Mouse (Mus musculus) forebrain, embryonic 14.5 days (tissue): ENCODE results near the gene Perp. TPM values are rescaled to one million over a fixed set of nuclear protein-coding genes. Genes with fewer than 3 reads are reported as not detected.

Source experiments
- ATAC-seq: fragments of 200-750 bp; cut with Nextera tagmentation; 2 replicates; pipeline ENCODE4 v1.8.0; 2017; ENCODE audit warnings: mild to moderate bottlenecking, moderate library complexity
- DNase-seq: peaks from one replicate; pipeline ENCODE4 v3.0.0-alpha.2; 2015; ENCODE audit warnings: low spot score
- H3K27ac ChIP-seq: fragments of 300-500 bp; sonication (generic); 2 replicates; pipeline ENCODE4 v1.5.1; 2014; ENCODE audit warnings: low read depth, mild to moderate bottlenecking, control low read depth, low read length, moderate library complexity
- H3K27me3 ChIP-seq: fragments of 300-500 bp; sonication (generic); replicated peaks from 2 replicates; pipeline ENCODE4 v1.6.1; 2014; ENCODE audit warnings: low read length, control low read depth, mixed read lengths; ENCODE audit not compliant: control insufficient read depth, insufficient read depth
- H3K36me3 ChIP-seq: fragments of 300-500 bp; sonication (generic); 2 replicates; pipeline ENCODE4 v1.6.1; 2014; ENCODE audit warnings: low read length, control low read depth; ENCODE audit not compliant: control insufficient read depth, insufficient read depth
- H3K4me1 ChIP-seq: fragments of 300-500 bp; sonication (generic); 2 replicates; pipeline ENCODE4 v1.6.1; 2014; ENCODE audit warnings: antibody characterized with exemption, low read length, control low read depth; ENCODE audit not compliant: control insufficient read depth, insufficient read depth
- H3K4me2 ChIP-seq: fragments of 300-500 bp; sonication (generic); 2 replicates; pipeline ENCODE4 v1.6.1; 2014; ENCODE audit warnings: mild to moderate bottlenecking, control low read depth, low read length
- H3K4me3 ChIP-seq: fragments of 300-500 bp; sonication (generic); 2 replicates; pipeline ENCODE4 v1.5.1; 2014; ENCODE audit warnings: low read depth, low read length, control low read depth
- H3K9ac ChIP-seq: fragments of 300-500 bp; sonication (generic); 2 replicates; pipeline ENCODE4 v1.6.1; 2014; ENCODE audit warnings: mild to moderate bottlenecking, low read length, control low read depth, moderate library complexity
- H3K9me3 ChIP-seq: fragments of 300-500 bp; sonication (generic); replicated peaks from 2 replicates; pipeline ENCODE4 v1.6.1; 2016; ENCODE audit warnings: low read length, control low read depth, mixed read lengths; ENCODE audit not compliant: control insufficient read depth
- WGBS: fragments of 180-500 bp; shearing (Covaris S2); extraction: QIAGEN DNeasy Blood & Tissue Kit; methylation state at CpG from one replicate; pipeline ENCODE4 v1.1.7; 2014; 5-methylcytosine and 5-hydroxymethylcytosine counted together
- polyA plus RNA-seq: library from polyadenylated mRNA; unstranded; fragments of >200 nt; fragmentation: Nextera tagmentation; extraction: Ambion mirVana; gene quantifications from 2 replicates; pipeline ENCODE4 v1.2.1, GENCODE M21; 2014

Perp gene
- polyA plus RNA-seq, 1 experiment from 2014 or later: 4.0 TPM

- DNase-seq: peak; percentile 48
- Histone ChIP-seq H3K4me1 (no peaks in the 10 kb centered on the region), H3K36me3 (no peaks in the 10 kb centered on the region), H3K27me3 (no peaks in the 10 kb centered on the region), H3K9ac (no peak overlapping the region), H3K4me2 (no peak overlapping the region), H3K27ac (no peak overlapping the region), H3K4me3 (no peak overlapping the region), H3K9me3 (no peaks in the 10 kb centered on the region)
- 48% methylated on average over 6 of the region's 6 CpGs for WGBS
- ATAC-seq: 0 out of 2 replicates have a peak, but pooled peaks have one; percentile 26
Measured at GRCm38 (mm10) chr10:18835684-18836479, 8.9 kb upstream of the Perp start.

- H3K4me3 ChIP-seq: no peak overlapping the region
- H3K9ac ChIP-seq: no peak overlapping the region
- ATAC-seq (no peak), DNase-seq (no peak)
- H3K27me3 ChIP-seq: peaks cover 7% of the 10 kb centered on the region
- H3K4me2 ChIP-seq: no peak overlapping the region
- H3K4me1 ChIP-seq: no peaks in the 10 kb centered on the region
- H3K9me3 ChIP-seq: no peaks in the 10 kb centered on the region
- 82% methylated on average over 4 of the region's 4 CpGs for WGBS
- no peaks in the 10 kb centered on the region for H3K36me3 ChIP-seq
- H3K27ac ChIP-seq: no peak overlapping the region
Measured at GRCm38 (mm10) chr10:18839530-18839929, 5.3 kb upstream of the Perp start.

- WGBS: 72% methylated on average over 4 of the region's 4 CpGs
- H3K27ac ChIP-seq: no peak overlapping the region
- H3K36me3 ChIP-seq: no peaks in the 10 kb centered on the region
- peaks cover 19% of the 10 kb centered on the region for H3K27me3 ChIP-seq
- H3K4me2 ChIP-seq: no peak overlapping the region
- no peak overlapping the region for H3K9ac ChIP-seq
- no peak overlapping the region for H3K4me3 ChIP-seq
- no peaks in the 10 kb centered on the region for H3K4me1 ChIP-seq
- no peak for ATAC-seq
- peak; percentile 41 for DNase-seq
- no peaks in the 10 kb centered on the region for H3K9me3 ChIP-seq
Measured at GRCm38 (mm10) chr10:18840736-18841135, 4.1 kb upstream of the Perp start.

- Histone ChIP-seq H3K27me3 (peaks cover 27% of the 10 kb centered on the region), H3K4me2 (peak overlapping the region; percentile 93), H3K4me3 (peak overlapping the region; percentile 51), H3K4me1 (no peaks in the 10 kb centered on the region), H3K27ac (no peak overlapping the region), H3K36me3 (no peaks in the 10 kb centered on the region), H3K9me3 (no peaks in the 10 kb centered on the region), H3K9ac (peak overlapping the region; percentile 67)
- 7% methylated on average over 18 of the region's 18 CpGs for WGBS
- DNase-seq (no peak), ATAC-seq (no peak)
Measured at GRCm38 (mm10) chr10:18845287-18845662, 455 bp downstream of the Perp start.

GRCm38 (mm10) chr10:18845711-18846110 lies 891 bp downstream of the Perp start:
- WGBS: 66% methylated on average over 4 of the region's 4 CpGs
- H3K4me2 ChIP-seq: no peak overlapping the region
- H3K36me3 ChIP-seq: no peaks in the 10 kb centered on the region
- peaks cover 27% of the 10 kb centered on the region for H3K27me3 ChIP-seq
- DNase-seq: no peak
- H3K9ac ChIP-seq: no peak overlapping the region
- H3K9me3 ChIP-seq: no peaks in the 10 kb centered on the region
- no peaks in the 10 kb centered on the region for H3K4me1 ChIP-seq
- no peak for ATAC-seq
- H3K27ac ChIP-seq: no peak overlapping the region
- no peak overlapping the region for H3K4me3 ChIP-seq

GRCm38 (mm10) chr10:18846474-18847264 lies 1.8 kb downstream of the Perp start:
- H3K4me2 ChIP-seq: no peak overlapping the region
- no peaks in the 10 kb centered on the region for H3K36me3 ChIP-seq
- no peak overlapping the region for H3K4me3 ChIP-seq
- DNase-seq (no peak), ATAC-seq (no peak)
- no peak overlapping the region for H3K9ac ChIP-seq
- H3K27ac ChIP-seq: no peak overlapping the region
- H3K27me3 ChIP-seq: peaks cover 27% of the 10 kb centered on the region
- 80% methylated on average over 8 of the region's 8 CpGs for WGBS
- H3K9me3 ChIP-seq: no peaks in the 10 kb centered on the region
- H3K4me1 ChIP-seq: no peaks in the 10 kb centered on the region

GRCm38 (mm10) chr10:18850177-18850576 lies 5.4 kb downstream of the Perp start:
- Histone ChIP-seq H3K36me3 (no peaks in the 10 kb centered on the region), H3K4me3 (no peak overlapping the region), H3K27ac (no peak overlapping the region), H3K9me3 (no peaks in the 10 kb centered on the region), H3K4me2 (no peak overlapping the region), H3K4me1 (no peaks in the 10 kb centered on the region), H3K27me3 (peaks cover 13% of the 10 kb centered on the region), H3K9ac (no peak overlapping the region)
- 89% methylated on average over 4 of the region's 4 CpGs for WGBS
- DNase-seq: no peak
- no peak for ATAC-seq

GRCm38 (mm10) chr10:18853417-18853816 lies 8.6 kb downstream of the Perp start:
- Histone ChIP-seq H3K4me1 (no peaks in the 10 kb centered on the region), H3K9ac (no peak overlapping the region), H3K9me3 (no peaks in the 10 kb centered on the region), H3K4me2 (no peak overlapping the region), H3K4me3 (no peak overlapping the region), H3K27me3 (no peaks in the 10 kb centered on the region), H3K36me3 (no peaks in the 10 kb centered on the region), H3K27ac (no peak overlapping the region)
- DNase-seq (no peak), ATAC-seq (no peak)
- WGBS: 90% methylated on average over 7 of the region's 7 CpGs

GRCm38 (mm10) chr10:18857244-18857643 lies 12.4 kb downstream of the Perp start:
- H3K4me2 ChIP-seq: no peak overlapping the region
- WGBS: 83% methylated on average over 4 of the region's 4 CpGs
- no peak overlapping the region for H3K27ac ChIP-seq
- no peaks in the 10 kb centered on the region for H3K4me1 ChIP-seq
- H3K9me3 ChIP-seq: no peaks in the 10 kb centered on the region
- no peak for ATAC-seq
- H3K9ac ChIP-seq: no peak overlapping the region
- H3K27me3 ChIP-seq: no peaks in the 10 kb centered on the region
- H3K36me3 ChIP-seq: no peaks in the 10 kb centered on the region
- H3K4me3 ChIP-seq: no peak overlapping the region
- no peak for DNase-seq
